ENCODE assay signal across 15 mouse cellular contexts in genomic region chr12:28705204-28705603, GRCm38 (mm10). TPM values are rescaled to one million over a fixed set of nuclear protein-coding genes. Genes with fewer than 3 reads are reported as not detected.
DNase-seq lines count a peak whose midpoint lies in the region; ATAC-seq and TF ChIP-seq lines count a peak whose summit lies in the region.
"Had no signal": no experiment of that assay in that cellular context is flagged by ENCODE, and none has a peak within 500 bp of the region (broad histone marks: within the 10 kb centered on the region; RNA-seq: fewer than 3 reads in every experiment).

No protein-coding gene starts in this region.

- no peak for DNase-seq in hindbrain, embryonic 10.5 days (ENCODE audit: low spot score)
- no peak for DNase-seq in hindbrain, postnatal 0 days (ENCODE audit: low spot score)
- no peak for DNase-seq in left cerebral cortex, adult 2 months (ENCODE audit: extremely low spot score in 1 of 2, low spot score in 2 of 2)
- no peak for DNase-seq in left cerebral cortex, adult 18-20 months (ENCODE audit: low spot score in 2 of 2)
- DNase-seq: cerebellum, adult 11 months; cerebellum, adult 8-10 months; gastrocnemius, postnatal 25 days had no signal

- intact Hi-C loops in left cerebral cortex, adult 2 months (cut with DNase I) = no loop called here

- H3K9me3 ChIP-seq in hindbrain, embryonic 10.5 days = no peaks in the 10 kb centered on the region
- no peaks in the 10 kb centered on the region for H3K9me3 ChIP-seq in hindbrain, postnatal 0 days (ENCODE audit: low read length)
- no peaks in the 10 kb centered on the region for H3K9me3 ChIP-seq in midbrain, embryonic 15.5 days
- no peaks in the 10 kb centered on the region for H3K9me3 ChIP-seq in midbrain, embryonic 13.5 days
- H3K9me3 ChIP-seq in neural tube, embryonic 15.5 days (replicated peaks) = no peaks in the 10 kb centered on the region
- H3K9me3 ChIP-seq in kidney, embryonic 14.5 days (ENCODE audit: control insufficient read depth, low read length) = no peaks in the 10 kb centered on the region
- H3K9me3 ChIP-seq: embryonic facial prominence, embryonic 13.5 days; forebrain, embryonic 12.5 days; heart, embryonic 12.5 days had no signal

- H3K4me1 ChIP-seq in hindbrain, embryonic 10.5 days (replicated peaks) = peaks cover 24% of the 10 kb centered on the region
- peaks cover 4% of the 10 kb centered on the region; the same call in 1 of the 2 replicates for H3K4me1 ChIP-seq in hindbrain, postnatal 0 days (ENCODE audit: insufficient read depth, low read length)
- peaks cover 22% of the 10 kb centered on the region for H3K4me1 ChIP-seq in midbrain, embryonic 15.5 days
- peaks cover 20% of the 10 kb centered on the region for H3K4me1 ChIP-seq in midbrain, embryonic 13.5 days (replicated peaks)
- H3K4me1 ChIP-seq in neural tube, embryonic 15.5 days = peaks cover 30% of the 10 kb centered on the region
- H3K4me1 ChIP-seq in kidney, embryonic 14.5 days (ENCODE audit: control insufficient read depth, insufficient read depth, low read length) = peaks cover 5% of the 10 kb centered on the region; the same call in 1 of the 2 replicates
- H3K4me1 ChIP-seq: embryonic facial prominence, embryonic 13.5 days had no signal

- no peak for TF ChIP-seq CTCF in hindbrain, postnatal 0 days (IDR thresholded peaks at IDR 0.05; ENCODE audit: low read depth)
- no peak for TF ChIP-seq CTCF in left cerebral cortex, adult 2 months (IDR thresholded peaks at IDR 0.05)

- peaks cover 19% of the 10 kb centered on the region for H3K36me3 ChIP-seq in hindbrain, embryonic 10.5 days
- H3K36me3 ChIP-seq in hindbrain, postnatal 0 days (ENCODE audit: insufficient read depth, low read length) = peaks cover 5% of the 10 kb centered on the region; the same call in 1 of the 2 replicates
- H3K36me3 ChIP-seq in midbrain, embryonic 15.5 days (replicated peaks) = no peaks in the 10 kb centered on the region
- H3K36me3 ChIP-seq in midbrain, embryonic 13.5 days = peaks cover 19% of the 10 kb centered on the region
- peaks cover 5% of the 10 kb centered on the region; the same call in 1 of the 2 replicates for H3K36me3 ChIP-seq in neural tube, embryonic 15.5 days
- H3K36me3 ChIP-seq in kidney, embryonic 14.5 days (ENCODE audit: control insufficient read depth, insufficient read depth, low read length) = peaks cover 8% of the 10 kb centered on the region

- no peak overlapping the region for H3K4me2 ChIP-seq in hindbrain, postnatal 0 days (ENCODE audit: low read depth, low read length)
- H3K4me2 ChIP-seq in midbrain, embryonic 15.5 days = no peak overlapping the region
- H3K4me2 ChIP-seq in midbrain, embryonic 13.5 days (replicated peaks) = no peak overlapping the region
- H3K4me2 ChIP-seq in neural tube, embryonic 15.5 days = no peak overlapping the region
- no peak overlapping the region for H3K4me2 ChIP-seq in kidney, embryonic 14.5 days (replicated peaks; ENCODE audit: low read depth, low read length)
- H3K4me2 ChIP-seq: embryonic facial prominence, embryonic 13.5 days; forebrain, embryonic 12.5 days; heart, embryonic 12.5 days had no signal

- H3K4me3 ChIP-seq in hindbrain, embryonic 10.5 days = no peak overlapping the region
- no peak overlapping the region for H3K4me3 ChIP-seq in hindbrain, postnatal 0 days (ENCODE audit: low read length)
- no peak overlapping the region for H3K4me3 ChIP-seq in left cerebral cortex, adult 2 months
- H3K4me3 ChIP-seq in midbrain, embryonic 15.5 days = no peak overlapping the region
- H3K4me3 ChIP-seq in midbrain, embryonic 13.5 days (replicated peaks) = no peak overlapping the region
- no peak overlapping the region for H3K4me3 ChIP-seq in neural tube, embryonic 15.5 days (replicated peaks)
- H3K4me3 ChIP-seq in kidney, embryonic 14.5 days (ENCODE audit: low read length) = no peak overlapping the region
- H3K4me3 ChIP-seq: embryonic facial prominence, embryonic 13.5 days; forebrain, embryonic 12.5 days; heart, embryonic 12.5 days had no signal

- peaks cover 88% of the 10 kb centered on the region for H3K27me3 ChIP-seq in hindbrain, embryonic 10.5 days (ENCODE audit: insufficient read depth, poor library complexity, severe bottlenecking)
- H3K27me3 ChIP-seq in hindbrain, postnatal 0 days (ENCODE audit: insufficient read depth, low read length) = no peaks in the 10 kb centered on the region
- H3K27me3 ChIP-seq in midbrain, embryonic 15.5 days (replicated peaks) = no peaks in the 10 kb centered on the region
- no peaks in the 10 kb centered on the region for H3K27me3 ChIP-seq in midbrain, embryonic 13.5 days
- no peaks in the 10 kb centered on the region for H3K27me3 ChIP-seq in neural tube, embryonic 15.5 days (replicated peaks)
- no peaks in the 10 kb centered on the region for H3K27me3 ChIP-seq in kidney, embryonic 14.5 days (ENCODE audit: control insufficient read depth, insufficient read depth, low read length)
- H3K27me3 ChIP-seq: embryonic facial prominence, embryonic 13.5 days; forebrain, embryonic 12.5 days; heart, embryonic 12.5 days had no signal

- 0 out of 2 replicates have a peak overlapping the region, but pooled peaks have one; percentile 73 for H3K27ac ChIP-seq in hindbrain, embryonic 10.5 days
- no peak overlapping the region for H3K27ac ChIP-seq in hindbrain, postnatal 0 days
- H3K27ac ChIP-seq in left cerebral cortex, adult 2 months = peak overlapping the region; percentile 70
- H3K27ac ChIP-seq in midbrain, embryonic 15.5 days = 0 out of 2 replicates have a peak overlapping the region, but pooled peaks have one; percentile 20
- no peak overlapping the region for H3K27ac ChIP-seq in midbrain, embryonic 13.5 days
- no peak overlapping the region for H3K27ac ChIP-seq in neural tube, embryonic 15.5 days (replicated peaks)
- no peak overlapping the region for H3K27ac ChIP-seq in kidney, embryonic 14.5 days (ENCODE audit: low read depth, low read length)
- H3K27ac ChIP-seq: embryonic facial prominence, embryonic 13.5 days; forebrain, embryonic 12.5 days had no signal

- WGBS in hindbrain, embryonic 10.5 days = 90% methylated on average over 6 of the region's 6 CpGs
- WGBS in hindbrain, postnatal 0 days = 87% methylated on average over 6 of the region's 6 CpGs
- WGBS in midbrain, embryonic 15.5 days = 85% methylated on average over 6 of the region's 6 CpGs
- 88% methylated on average over 6 of the region's 6 CpGs for WGBS in midbrain, embryonic 13.5 days
- WGBS in neural tube, embryonic 15.5 days = 87% methylated on average over 6 of the region's 6 CpGs
- WGBS in kidney, embryonic 14.5 days = 82% methylated on average over 6 of the region's 6 CpGs

- ATAC-seq in hindbrain, postnatal 0 days = no peak
- no peak for ATAC-seq in midbrain, embryonic 15.5 days (replicated peaks)
- ATAC-seq in midbrain, embryonic 13.5 days = no peak
- no peak for ATAC-seq in neural tube, embryonic 15.5 days (ENCODE audit: low FRiP score)
- no peak for ATAC-seq in kidney, embryonic 14.5 days (ENCODE audit: low FRiP score, low TSS enrichment)
- ATAC-seq: forebrain, embryonic 16.5 days had no signal

- H3K9ac ChIP-seq in hindbrain, postnatal 0 days (replicated peaks; ENCODE audit: low read length) = no peak overlapping the region
- no peak overlapping the region for H3K9ac ChIP-seq in midbrain, embryonic 15.5 days
- no peak overlapping the region for H3K9ac ChIP-seq in midbrain, embryonic 13.5 days (replicated peaks)
- H3K9ac ChIP-seq in neural tube, embryonic 15.5 days (replicated peaks) = peak overlapping the region; percentile 30; the same call in 1 of the 2 replicates
- H3K9ac ChIP-seq in kidney, embryonic 14.5 days (ENCODE audit: low read depth, low read length) = no peak overlapping the region
- H3K9ac ChIP-seq: embryonic facial prominence, embryonic 13.5 days; heart, embryonic 12.5 days had no signal

RNA-seq across cellular contexts. Expression of gene Adi1, which starts 30.2 kb away (rescaled TPM):
- polyA plus RNA-seq in hindbrain, embryonic 10.5 days (2016; fragmentation: Nextera tagmentation; extraction: Ambion mirVana) = 45.5 and 49.1 TPM in 2 replicates
- total RNA-seq in hindbrain, postnatal 0 days (2014; rRNA removed) = 8.5 and 11.4 TPM in 2 replicates
- 33.3 and 35.4 TPM in 2 replicates for polyA plus RNA-seq in hindbrain, postnatal 0 days (2015; fragmentation: Nextera tagmentation; extraction: Ambion mirVana)
- total RNA-seq in left cerebral cortex, adult 2 months (2021) = 10 to 100 TPM; 32.2 to 33.0 TPM
- total RNA-seq in left cerebral cortex, adult 18-20 months (2021) = 10 to 100 TPM; 36.5 to 37.2 TPM
- polyA plus RNA-seq in midbrain, embryonic 15.5 days (2015; fragmentation: Nextera tagmentation; extraction: Ambion mirVana) = 23.8 and 25.5 TPM in 2 replicates
- 27.0 and 29.1 TPM in 2 replicates for polyA plus RNA-seq in midbrain, embryonic 13.5 days (2015; fragmentation: Nextera tagmentation; extraction: Ambion mirVana)
- 27.0 and 42.0 TPM in 2 replicates for polyA plus RNA-seq in neural tube, embryonic 15.5 days (2015; fragmentation: Nextera tagmentation; extraction: Ambion mirVana)
- polyA plus RNA-seq in kidney, embryonic 14.5 days (2014; fragmentation: Nextera tagmentation; extraction: Ambion mirVana) = 87.4 and 89.1 TPM in 2 replicates

RNA-seq across cellular contexts. Expression of gene Trappc12, which starts 45.1 kb away (rescaled TPM):
- polyA plus RNA-seq in hindbrain, embryonic 10.5 days (2016; fragmentation: Nextera tagmentation; extraction: Ambion mirVana) = 35.3 and 38.1 TPM in 2 replicates
- 54.5 and 66.3 TPM in 2 replicates for total RNA-seq in hindbrain, postnatal 0 days (2014; rRNA removed)
- polyA plus RNA-seq in hindbrain, postnatal 0 days (2015; fragmentation: Nextera tagmentation; extraction: Ambion mirVana) = 34.1 and 34.5 TPM in 2 replicates
- total RNA-seq in left cerebral cortex, adult 2 months (2021) = 10 to 100 TPM; 61.4 to 63.0 TPM
- total RNA-seq in left cerebral cortex, adult 18-20 months (2021) = 10 to 100 TPM; 63.4 to 64.4 TPM
- polyA plus RNA-seq in midbrain, embryonic 15.5 days (2015; fragmentation: Nextera tagmentation; extraction: Ambion mirVana) = 46.4 and 46.7 TPM in 2 replicates
- polyA plus RNA-seq in midbrain, embryonic 13.5 days (2015; fragmentation: Nextera tagmentation; extraction: Ambion mirVana) = 43.8 and 46.0 TPM in 2 replicates
- 39.7 and 41.8 TPM in 2 replicates for polyA plus RNA-seq in neural tube, embryonic 15.5 days (2015; fragmentation: Nextera tagmentation; extraction: Ambion mirVana)
- 27.4 and 43.9 TPM in 2 replicates for polyA plus RNA-seq in kidney, embryonic 14.5 days (2014; fragmentation: Nextera tagmentation; extraction: Ambion mirVana)

RNA-seq across cellular contexts. Expression of gene Eipr1, which starts 46.4 kb away (rescaled TPM):
- polyA plus RNA-seq in hindbrain, embryonic 10.5 days (2016; fragmentation: Nextera tagmentation; extraction: Ambion mirVana) = 44.2 and 55.2 TPM in 2 replicates
- total RNA-seq in hindbrain, postnatal 0 days (2014; rRNA removed) = 65.8 and 78.0 TPM in 2 replicates
- 54.9 and 58.4 TPM in 2 replicates for polyA plus RNA-seq in hindbrain, postnatal 0 days (2015; fragmentation: Nextera tagmentation; extraction: Ambion mirVana)
- 10 to 100 TPM; 64.0 to 65.1 TPM for total RNA-seq in left cerebral cortex, adult 2 months (2021)
- 10 to 100 TPM; 60.2 to 66.6 TPM for total RNA-seq in left cerebral cortex, adult 18-20 months (2021)
- polyA plus RNA-seq in midbrain, embryonic 15.5 days (2015; fragmentation: Nextera tagmentation; extraction: Ambion mirVana) = 79.2 and 85.6 TPM in 2 replicates
- 71.3 and 75.7 TPM in 2 replicates for polyA plus RNA-seq in midbrain, embryonic 13.5 days (2015; fragmentation: Nextera tagmentation; extraction: Ambion mirVana)
- 59.8 and 70.8 TPM in 2 replicates for polyA plus RNA-seq in neural tube, embryonic 15.5 days (2015; fragmentation: Nextera tagmentation; extraction: Ambion mirVana)
- polyA plus RNA-seq in kidney, embryonic 14.5 days (2014; fragmentation: Nextera tagmentation; extraction: Ambion mirVana) = 33.4 and 36.1 TPM in 2 replicates

RNA-seq across cellular contexts. Expression of gene Rnaseh1, which starts 55.8 kb away (rescaled TPM):
- polyA plus RNA-seq in hindbrain, embryonic 10.5 days (2016; fragmentation: Nextera tagmentation; extraction: Ambion mirVana) = 33.0 and 34.8 TPM in 2 replicates
- 7.4 and 11.3 TPM in 2 replicates for total RNA-seq in hindbrain, postnatal 0 days (2014; rRNA removed)
- 12.7 and 14.8 TPM in 2 replicates for polyA plus RNA-seq in hindbrain, postnatal 0 days (2015; fragmentation: Nextera tagmentation; extraction: Ambion mirVana)
- total RNA-seq in left cerebral cortex, adult 2 months (2021) = 10 to 100 TPM; 13.4 to 13.6 TPM
- total RNA-seq in left cerebral cortex, adult 18-20 months (2021) = 10 to 100 TPM; 13.1 to 16.2 TPM
- polyA plus RNA-seq in midbrain, embryonic 15.5 days (2015; fragmentation: Nextera tagmentation; extraction: Ambion mirVana) = 24.1 and 27.2 TPM in 2 replicates
- 24.9 and 28.7 TPM in 2 replicates for polyA plus RNA-seq in midbrain, embryonic 13.5 days (2015; fragmentation: Nextera tagmentation; extraction: Ambion mirVana)
- polyA plus RNA-seq in neural tube, embryonic 15.5 days (2015; fragmentation: Nextera tagmentation; extraction: Ambion mirVana) = 21.0 and 25.1 TPM in 2 replicates
- polyA plus RNA-seq in kidney, embryonic 14.5 days (2014; fragmentation: Nextera tagmentation; extraction: Ambion mirVana) = 27.5 and 31.6 TPM in 2 replicates

Comparison
In these comparisons a context has a peak if more than half of its experiments do, and no peak if none do; other contexts are left out.
1. H3K27ac ChIP-seq: peak in hindbrain, embryonic 10.5 days (single experiment), left cerebral cortex, adult 2 months (single experiment) and midbrain, embryonic 15.5 days (single experiment); none in hindbrain, postnatal 0 days (single experiment), midbrain, embryonic 13.5 days (single experiment), neural tube, embryonic 15.5 days (single experiment) and kidney, embryonic 14.5 days (single experiment).